Mouse (Mus musculus) left cerebral cortex, postnatal 10 days (tissue): ENCODE measurements around the gene C8b. TPM values are rescaled to one million over a fixed set of nuclear protein-coding genes. Genes with fewer than 3 reads are reported as not detected.
A peak's percentile ranks its signal among the peaks of the same experiment; 100 is the strongest.

ENCODE experiments used
- DNase-seq, 2 experiments: peaks; one replicate each; pipeline ENCODE4 v3.0.0; 2021 to 2022; ENCODE audit warnings: low spot score in 2 of 2, mixed read lengths in 1 of 2; ENCODE audit errors: extremely low spot score in 1 of 2
- intact Hi-C: fragments of 180-260 bp; cut with DNase I; formaldehyde crosslinking; loops from one replicate; pipeline ENCODE4 v1.15.1; 2025
- total RNA-seq, 2 experiments: library from RNA; stranded (reverse); gene quantifications; 2 replicates each; pipeline ENCODE4 v1.2.3; 2021

Gene C8b
- under 1 TPM; 0.26 to 0.54 TPM for total RNA-seq

DNA sequence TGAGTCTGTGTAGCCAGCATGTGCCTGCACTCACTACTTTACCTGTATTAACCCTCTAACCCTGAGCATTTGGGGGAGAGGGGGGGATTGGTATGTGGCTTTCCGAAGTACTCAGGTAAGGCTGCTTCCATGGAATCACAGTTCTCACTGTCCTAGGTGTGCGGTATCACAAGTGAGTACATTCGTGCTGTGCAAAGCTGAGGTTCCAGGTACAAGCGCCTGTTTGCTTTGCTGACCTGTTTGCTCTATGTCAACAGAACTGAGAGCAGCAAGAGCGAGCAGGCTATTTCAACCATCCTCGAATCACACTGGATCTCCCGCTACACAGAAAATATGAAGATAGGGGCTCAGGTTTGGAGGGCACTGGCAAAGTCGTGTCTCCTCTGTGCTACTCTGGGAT lies at the start of gene C8b:
C8b (plus strand) TSS at position 253 of the 400 bp plus-strand sequence.
- intact Hi-C loops, result no loop called here
- no peak for DNase-seq

DNA sequence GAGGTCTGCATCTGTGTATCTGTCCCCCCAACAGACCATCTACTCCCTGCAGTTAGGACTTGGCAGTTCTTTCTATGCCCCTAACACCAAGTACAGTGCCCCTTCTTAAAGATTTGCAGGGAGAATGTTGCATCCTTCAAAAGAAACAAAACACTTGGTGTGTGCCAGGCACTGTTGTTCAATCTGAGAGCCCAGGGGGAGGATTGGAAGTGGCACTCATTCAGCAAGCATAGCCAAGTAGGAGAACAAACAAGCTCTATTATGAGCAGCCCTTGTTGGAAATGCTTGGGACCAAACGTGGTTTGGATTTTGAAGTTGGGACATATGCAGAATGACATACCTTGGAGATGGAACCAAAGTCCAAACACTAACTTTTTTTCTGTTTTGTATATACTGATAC lies 49.6 kb upstream of the C8b start:
- intact Hi-C loops, result no loop called here
- DNase-seq, result no peak

DNA sequence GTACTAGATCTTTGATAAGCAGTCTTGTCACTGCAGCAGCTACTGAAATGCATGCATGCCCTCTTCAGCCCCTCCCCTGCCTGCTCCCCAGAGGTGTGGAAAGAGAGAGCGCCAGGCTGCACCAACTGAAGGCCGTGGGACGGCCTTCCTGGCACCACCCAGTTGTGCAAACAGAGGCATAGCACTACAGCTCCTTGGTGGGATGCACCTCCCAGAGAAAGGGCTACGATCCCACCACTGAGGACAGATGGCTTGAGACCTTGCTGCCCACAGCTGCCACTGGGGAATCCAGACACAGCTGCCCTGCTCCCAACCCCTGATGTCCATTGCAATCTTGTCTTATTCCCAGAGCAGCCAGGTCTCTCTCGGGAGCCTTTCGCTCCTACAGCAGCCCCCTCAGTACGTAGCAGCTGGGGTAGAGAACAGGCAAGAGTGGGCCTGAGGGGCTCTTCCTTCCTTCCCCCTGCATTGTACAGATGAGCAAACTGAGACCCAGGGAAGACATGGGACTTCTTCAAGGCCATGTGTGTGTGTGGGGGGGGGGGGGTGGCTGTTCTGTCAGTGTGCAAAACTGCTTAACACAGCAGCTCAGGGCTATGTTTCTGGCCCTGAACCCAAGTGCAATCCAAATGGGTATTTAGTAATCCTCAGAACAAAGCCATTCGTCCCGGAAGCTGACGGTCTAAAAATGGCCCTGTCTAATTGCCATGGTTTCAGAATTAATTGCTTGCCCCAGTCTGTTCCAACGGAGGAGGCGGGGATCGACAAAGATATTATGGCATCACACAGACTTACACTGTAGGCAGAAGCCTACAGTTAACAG lies 46.9 kb upstream of the C8b start:
- intact Hi-C loops, result no loop called here
- DNase-seq, result peak in 1 of 2 experiments; percentile 43

DNA sequence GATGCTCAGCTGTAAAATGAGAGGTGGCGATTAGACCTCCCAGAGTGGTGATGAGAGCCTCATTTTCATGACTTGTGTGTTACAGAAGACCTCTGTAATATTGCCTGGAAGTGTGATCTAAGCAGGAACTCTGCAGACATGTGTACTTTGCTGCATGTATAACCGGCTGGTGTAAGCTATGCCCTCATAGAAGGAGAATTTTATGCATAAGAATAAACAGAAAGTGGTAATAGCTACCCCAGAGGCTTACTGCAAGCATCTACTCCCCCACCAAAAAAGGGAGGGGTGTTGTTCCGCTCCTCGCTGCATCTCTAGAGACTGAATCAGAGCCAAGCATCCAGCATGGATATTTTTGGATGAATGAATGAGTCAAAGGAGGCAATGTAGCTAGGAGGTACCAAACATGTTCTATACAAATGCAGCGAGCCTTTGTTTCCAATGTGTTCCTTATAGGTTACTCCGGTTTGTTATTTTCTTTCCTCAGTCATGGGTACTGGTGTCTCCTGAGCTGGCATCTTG lies 42.5 kb upstream of the C8b start:
- DNase-seq, result no peak
- intact Hi-C loops, result no loop called here

DNA sequence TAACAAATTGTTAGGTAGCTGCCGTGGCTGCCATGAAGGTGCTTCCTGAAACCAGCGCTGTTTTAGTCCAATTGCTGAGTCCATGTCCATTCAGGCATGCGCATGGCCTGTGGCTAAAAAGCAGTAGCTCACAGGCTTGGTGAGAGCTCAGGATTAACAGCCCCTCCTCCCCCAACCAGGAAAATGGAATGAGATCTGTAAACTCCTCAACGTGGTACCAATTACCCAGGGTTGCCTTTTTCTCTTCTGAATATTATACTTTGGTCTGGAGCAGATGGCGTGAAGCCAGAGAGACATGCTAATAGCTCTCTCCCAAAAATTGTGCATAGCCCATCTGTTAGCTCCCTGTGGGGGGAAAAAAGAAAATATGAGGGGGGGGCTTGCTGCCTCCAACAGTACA lies 41.9 kb upstream of the C8b start:
- intact Hi-C loops, result no loop called here
- DNase-seq, result no peak

DNA sequence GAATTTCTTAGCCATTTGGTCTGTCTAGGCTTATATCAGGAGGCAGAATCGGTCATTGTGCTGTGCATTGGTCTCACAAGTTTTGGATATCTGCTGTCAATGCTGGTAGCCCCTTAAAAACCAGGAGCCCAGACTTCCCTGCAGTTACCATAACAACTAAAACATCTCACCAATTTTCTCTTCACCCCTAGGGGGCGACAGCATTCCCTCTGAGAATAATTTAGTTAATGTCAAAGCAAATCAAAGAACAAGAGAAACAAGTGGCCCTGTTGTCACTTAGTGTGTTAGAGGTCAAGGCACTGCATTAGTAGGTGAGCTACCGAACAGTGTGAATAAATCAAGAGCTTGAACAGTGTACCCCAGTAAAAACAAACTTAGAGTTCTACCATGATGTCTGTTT lies 40.4 kb upstream of the C8b start:
- intact Hi-C loops, result no loop called here
- no peak for DNase-seq

DNA sequence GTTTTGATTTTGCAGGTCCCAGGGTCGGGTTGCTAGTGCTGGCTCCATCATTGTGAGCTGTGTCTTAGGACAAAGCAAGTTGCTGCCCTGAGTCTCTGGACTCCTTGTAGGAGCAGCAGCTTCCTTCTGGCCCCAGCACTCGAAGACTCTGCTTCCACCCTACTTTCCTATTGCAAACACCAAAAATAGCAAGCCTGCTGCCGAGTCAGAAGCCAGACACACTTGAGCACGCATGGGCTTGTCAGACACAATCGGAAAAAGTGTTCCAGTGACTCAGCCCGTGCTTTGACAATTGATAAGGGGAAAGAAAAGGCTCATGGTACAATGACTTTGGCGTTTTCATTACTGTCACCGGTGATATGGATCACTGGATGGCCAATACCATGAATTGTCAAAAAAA lies 36.9 kb upstream of the C8b start:
- no peak for DNase-seq
- intact Hi-C loops, result no loop called here

DNA sequence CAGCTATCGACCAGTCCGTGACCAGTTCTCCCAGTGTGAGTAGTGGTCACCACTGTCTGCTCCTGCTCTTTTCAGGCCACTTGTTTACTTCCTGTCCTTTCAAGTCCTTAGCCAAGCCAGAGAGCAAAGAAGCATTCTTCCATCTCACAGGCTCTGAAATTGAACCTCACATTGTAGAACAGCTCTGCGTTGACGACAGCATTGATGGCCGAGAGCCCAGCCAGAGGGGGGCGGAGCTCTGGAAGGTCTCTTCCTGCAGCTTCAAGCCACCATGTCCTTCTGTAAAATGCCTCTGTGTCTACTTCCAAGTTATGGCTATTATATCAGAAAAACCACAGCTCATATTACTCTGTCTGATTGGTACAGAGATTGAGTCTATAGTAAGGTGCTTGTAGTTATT lies 19.6 kb upstream of the C8b start:
- intact Hi-C loops, result no loop called here
- DNase-seq, result peak in 1 of 2 experiments; percentile 49

DNA sequence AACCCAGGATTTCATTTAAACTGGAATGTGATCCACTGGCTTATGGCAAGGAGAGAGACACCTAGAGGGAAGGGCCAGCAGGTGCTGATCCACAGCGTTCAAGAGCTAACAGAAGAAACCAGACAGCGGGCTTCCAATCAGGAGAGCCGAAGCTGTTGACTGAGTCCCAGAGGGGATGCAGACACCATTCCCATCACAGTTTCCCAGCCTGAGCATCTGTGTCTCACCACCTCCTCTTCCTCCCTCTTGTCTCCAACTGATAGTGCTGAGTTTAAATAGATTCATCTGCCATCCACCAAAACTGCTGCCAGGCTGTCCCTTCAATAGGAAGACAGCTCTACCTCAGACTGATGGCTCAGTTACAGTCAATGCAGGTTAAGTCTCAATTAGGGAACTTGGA lies 12.0 kb upstream of the C8b start:
- intact Hi-C loops, result no loop called here
- no peak for DNase-seq

DNA sequence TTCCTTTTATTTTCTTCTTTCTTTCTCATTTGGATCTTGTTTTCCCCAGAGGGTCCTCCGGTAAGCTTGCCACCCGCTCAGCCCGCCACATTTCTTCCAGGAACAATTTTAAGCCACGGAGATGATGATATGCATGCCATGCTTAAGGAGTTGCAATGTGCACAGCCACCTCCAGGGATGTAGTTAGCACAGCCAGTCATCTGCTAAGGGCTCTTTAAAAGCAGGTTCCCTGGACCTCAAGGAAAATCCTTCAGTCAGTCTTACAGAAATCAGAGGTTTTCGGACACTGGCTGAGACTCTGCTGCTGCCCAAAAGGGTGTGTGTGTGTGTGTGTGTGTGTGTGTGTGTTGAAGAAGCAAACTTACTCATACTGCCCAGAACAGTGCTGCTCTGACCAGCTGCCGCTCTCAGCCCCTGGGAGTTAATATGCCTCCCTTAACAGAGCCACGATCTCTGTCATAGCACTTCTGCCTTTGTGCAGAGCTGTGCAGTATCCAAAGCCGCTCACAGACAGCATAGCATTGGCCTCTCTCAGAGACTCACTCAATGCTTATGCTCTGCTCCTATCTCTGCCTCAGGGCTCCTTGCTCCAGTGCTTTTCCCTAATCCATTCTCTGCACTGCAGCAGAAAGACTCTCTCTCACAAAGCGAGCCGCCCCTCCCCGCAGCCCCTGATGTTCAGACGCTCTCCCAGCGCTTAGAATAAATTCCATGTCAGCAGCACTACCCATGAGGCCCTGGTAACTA lies 5.1 kb upstream of the C8b start:
- DNase-seq, result peak; percentile 30 to 34

DNA sequence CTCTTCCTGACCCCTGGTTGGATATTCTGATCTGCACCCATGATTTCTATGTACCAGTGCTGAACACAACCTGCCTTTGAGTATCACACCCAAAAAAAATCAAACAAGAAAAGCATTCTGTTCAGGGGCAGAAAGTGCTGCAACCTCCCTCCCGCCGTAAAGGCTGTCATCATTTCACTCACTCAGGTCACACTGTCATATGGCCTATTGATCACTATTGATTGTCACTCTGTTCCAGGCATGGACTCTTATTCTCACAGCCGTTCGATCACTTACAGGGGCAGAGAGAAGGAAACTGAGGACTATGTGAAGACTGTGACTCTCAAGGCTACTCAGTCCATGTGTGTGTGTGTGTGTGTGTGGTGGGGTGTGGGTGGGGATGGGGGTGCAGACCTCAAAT lies 2.1 kb downstream of the C8b start:
- intact Hi-C loops, result no loop called here
- DNase-seq, result no peak

More for the DNA sequence above, 5.1 kb upstream of the C8b start:
- intact Hi-C loops, result no loop called here

DNA sequence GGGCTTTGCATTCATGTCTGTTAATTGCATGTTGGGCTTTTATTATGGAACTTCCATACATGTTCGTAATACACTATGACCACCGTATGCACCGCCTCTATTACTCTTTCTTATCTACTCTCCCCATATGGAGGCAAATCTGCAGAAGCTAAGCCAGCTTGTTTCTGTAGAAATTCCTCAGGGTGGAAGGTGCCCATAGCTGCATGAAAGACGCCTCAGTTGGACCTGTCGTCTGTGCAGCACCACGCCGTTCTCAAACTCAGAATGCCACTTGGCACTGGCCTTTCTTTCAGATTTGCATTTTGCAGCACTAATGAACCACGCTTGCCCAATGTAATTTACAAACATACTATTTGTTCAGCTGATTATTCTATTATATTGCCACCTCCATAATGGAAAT lies 3.5 kb downstream of the C8b start:
- DNase-seq, result no peak
- intact Hi-C loops, result no loop called here

DNA sequence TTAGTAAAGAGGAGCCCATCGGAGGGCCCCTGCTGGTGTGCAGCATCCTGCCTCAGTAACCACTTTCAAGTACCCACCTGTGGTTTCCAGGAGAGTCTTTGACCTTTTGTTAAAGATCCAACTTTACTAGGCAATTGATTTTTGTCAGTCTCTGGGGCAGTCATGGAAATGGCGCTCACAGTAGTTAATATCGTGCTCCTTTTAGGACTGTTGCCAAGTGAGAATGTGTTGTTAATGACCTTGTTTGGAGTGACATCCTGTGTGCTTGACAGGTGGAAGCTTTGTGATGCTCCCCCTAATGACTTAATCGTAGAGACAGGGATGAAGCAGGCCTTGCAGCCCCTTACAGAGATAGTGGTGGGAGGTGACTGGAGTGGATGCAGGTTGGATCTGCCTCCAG lies 4.2 kb downstream of the C8b start:
- intact Hi-C loops, result no loop called here

DNA sequence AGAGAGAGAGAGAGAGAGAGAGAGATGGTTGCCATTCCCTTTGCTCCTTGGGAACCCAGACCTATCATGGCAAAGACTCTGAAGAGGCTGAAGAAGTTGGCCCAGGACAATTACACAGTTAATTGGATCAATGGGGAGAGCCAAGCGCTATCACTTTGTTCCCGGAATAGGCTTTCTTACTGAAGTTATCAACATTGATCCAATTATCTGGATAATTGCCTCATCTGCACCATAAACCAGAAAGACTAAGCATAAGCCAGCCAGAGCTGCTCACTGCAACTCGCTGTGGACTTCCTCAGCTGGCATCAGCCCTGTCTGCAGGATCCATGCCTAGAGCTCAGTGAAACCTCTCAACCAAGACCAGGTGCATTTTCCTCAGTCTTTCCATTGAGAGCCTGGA lies 9.5 kb downstream of the C8b start:
- intact Hi-C loops, result no loop called here
- no peak for DNase-seq

More for the DNA sequence above, 4.2 kb downstream of the C8b start:
- DNase-seq, result no peak

DNA sequence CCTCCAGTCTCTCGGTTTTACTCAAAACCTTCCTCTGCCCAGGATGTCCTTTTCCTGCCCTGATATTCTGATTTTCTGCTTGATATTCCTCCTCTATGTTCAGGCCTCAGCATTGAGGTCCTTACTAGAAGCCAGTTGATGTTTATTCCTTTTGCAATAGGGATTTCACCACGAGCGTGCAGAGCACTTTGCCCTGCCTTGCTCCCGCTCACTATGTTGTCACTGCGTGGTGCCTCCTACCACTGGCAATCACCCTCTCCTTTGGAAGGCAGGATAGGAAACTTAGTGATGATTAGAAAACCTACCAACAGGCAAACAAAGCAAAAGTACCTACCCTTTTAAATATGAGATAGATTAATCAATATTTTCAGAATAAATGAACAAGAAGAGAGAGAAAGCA lies 13.3 kb downstream of the C8b start:
- DNase-seq, result no peak
- intact Hi-C loops, result no loop called here

DNA sequence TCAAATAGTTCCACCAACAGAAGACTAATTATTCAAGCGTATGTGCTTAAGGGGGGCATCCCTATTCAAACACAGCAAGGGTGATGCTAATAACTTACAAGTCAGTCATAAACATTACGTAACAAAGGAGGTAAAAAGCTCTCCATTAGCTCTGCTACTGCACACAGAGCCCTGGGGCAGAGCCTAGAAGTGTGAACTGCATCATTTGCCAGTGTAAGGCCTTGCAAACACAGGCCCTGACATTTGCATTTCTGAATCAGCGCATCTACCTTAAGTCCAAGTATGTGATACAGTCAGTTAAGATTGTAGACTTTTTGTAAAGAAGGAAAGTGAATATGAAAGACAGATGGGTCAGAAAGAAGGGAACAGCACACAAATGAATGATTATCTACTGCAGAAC lies 15.3 kb downstream of the C8b start:
- intact Hi-C loops, result no loop called here
- DNase-seq, result no peak

DNA sequence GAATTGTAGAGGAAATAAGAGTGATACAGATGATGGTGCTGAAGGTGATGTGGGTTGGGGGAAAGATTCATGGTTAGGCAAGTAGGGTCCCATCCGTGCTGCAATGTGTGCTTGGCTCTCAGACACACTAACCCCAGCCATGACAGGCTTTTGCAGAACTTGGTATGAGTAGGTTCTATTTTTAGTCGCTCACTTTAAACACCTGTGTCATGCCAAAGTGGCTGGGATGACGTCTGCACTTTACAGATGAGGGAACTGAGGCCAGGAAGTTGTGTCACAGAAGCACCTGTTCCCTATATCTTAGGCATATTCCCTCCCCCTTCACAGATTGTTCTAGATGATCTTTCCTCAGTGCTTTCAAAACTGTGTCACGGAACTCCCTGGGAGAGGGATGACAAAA lies 16.2 kb downstream of the C8b start:
- DNase-seq, result no peak
- intact Hi-C loops, result no loop called here

DNA sequence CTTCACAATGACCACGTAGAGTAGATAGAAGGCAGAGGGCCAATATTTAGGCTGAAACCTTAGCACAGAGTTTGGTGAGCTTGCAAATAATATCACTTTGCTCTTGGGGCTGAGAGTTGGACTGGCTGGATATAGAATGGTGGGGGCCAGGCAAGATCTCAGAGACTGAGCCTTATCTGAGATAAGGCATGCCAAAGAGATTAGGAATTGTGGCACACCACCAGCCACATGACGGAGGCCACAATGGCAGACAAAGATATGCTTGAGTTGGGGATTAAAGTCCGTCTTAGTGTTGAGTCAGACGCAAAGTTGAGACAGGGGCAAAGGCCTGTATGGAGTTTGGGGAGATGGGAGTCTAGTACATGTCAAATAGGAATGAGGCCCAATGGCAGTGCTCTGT lies 26.0 kb downstream of the C8b start:
- intact Hi-C loops, result no loop called here
- no peak for DNase-seq

DNA sequence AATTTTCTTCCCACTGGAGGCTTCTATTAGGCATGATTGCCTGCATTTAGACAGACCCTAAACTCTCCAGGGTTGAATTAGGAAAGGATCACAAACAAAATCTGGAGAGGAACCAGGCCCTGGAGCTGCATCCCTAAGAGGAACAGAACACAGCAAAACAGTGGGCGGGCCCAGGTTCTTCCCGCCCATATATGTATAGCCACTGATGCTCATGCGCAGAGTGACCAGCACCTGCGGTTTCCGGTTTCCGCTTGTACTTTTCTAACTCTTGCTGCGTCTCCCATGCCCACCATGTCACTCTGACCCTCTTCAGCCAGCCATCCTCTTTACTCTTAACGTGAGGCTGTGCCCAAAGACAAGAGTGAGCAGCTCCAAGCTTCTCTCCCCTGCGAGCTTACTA lies 32.8 kb downstream of the C8b start:
- intact Hi-C loops, result no loop called here
- no peak for DNase-seq

DNA sequence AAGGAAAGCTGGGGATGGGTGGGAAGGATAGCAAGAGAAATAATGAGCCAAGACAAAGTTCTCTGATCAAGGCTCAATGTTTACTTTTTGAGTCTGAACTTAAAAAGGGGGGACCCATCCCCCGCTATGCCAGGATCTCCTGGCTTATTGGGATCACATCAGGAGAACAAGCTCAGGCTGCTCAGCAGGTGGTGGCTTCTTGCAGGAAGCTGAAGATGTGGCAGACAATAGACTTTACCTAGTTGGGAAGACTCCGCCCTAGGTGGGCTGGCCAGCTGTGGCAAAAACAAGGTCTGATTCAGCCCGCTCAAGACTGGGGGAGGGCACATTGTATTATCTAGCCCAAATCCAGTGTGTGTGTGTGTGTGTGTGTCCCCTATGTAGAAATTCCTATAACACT lies 35.5 kb downstream of the C8b start:
- no peak for DNase-seq
- intact Hi-C loops, result no loop called here
